Mouse (Mus musculus) monocyte, adult 2 months (primary cell): ENCODE results near the gene Gabra4.

Experiments used
- DNase-seq, 2 experiments: peaks; one replicate each; pipeline ENCODE4 v3.0.0; 2022; ENCODE audit warnings: low spot score in 2 of 2, low read depth in 1 of 2

Gene Gabra4

DNA sequence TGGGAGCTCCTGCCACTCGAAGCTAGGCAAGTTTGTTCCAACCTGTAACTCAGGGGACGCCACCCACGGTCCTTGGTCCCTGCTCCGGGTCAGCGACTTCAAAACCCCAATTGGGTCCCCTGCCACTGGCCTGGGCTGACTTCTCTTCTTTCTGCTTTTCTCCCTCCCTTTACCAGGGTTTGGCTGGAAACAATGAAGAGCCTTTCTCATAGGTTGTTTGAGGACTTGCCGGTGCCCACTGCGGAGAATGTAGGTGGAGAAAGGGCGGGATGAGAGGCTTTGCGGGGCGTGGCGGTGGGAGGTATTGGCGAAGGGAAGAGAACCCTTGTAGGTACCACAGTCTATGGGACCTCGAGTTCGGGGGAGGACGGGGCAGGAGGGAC lies at the start of gene Gabra4:
Gabra4 (minus strand) TSS at position 194 of the 383 bp plus-strand sequence.
- no peak for DNase-seq

- DNase-seq, result no peak
Measured at GRCm38 (mm10) chr5:71701273-71701614, 43.1 kb upstream of the Gabra4 start.

DNA sequence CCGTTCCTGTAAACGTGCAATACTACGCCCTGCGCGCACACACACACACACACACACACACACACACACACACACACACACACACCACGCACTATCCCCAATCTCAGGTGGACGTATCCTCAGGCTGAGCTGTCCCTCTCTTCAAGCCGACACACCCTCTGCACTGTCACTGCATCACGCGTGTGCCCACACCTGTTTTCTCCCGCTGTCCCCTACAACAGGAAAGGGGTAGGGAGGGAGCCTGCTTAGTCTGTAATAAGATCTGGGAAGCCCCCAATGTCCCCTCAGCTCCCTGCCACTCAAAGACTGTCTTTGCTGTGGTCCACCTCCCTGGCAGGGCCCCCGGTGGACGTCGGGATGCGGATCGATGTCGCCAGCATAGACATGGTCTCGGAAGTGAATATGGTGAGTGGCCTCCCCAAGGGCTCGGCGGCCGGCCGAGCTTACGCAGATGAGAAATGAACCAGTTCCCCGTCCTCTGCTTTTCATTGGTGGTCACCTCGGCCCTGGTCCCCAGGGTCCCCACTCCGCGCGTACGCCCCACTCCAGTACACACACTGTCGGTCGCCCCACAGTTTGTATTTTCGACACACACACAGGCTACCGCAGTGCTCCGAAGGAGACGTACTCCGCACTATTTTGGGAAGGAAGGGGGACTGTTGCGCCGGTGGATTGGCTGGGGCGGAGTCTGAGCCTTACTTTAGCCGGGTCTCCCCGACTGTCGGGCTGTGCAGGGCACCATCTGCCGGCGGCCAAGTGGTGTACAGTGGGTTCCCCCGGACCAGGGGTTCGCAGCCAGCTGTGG lies 42.6 kb upstream of the Gabra4 start:
- DNase-seq, result no peak

DNA sequence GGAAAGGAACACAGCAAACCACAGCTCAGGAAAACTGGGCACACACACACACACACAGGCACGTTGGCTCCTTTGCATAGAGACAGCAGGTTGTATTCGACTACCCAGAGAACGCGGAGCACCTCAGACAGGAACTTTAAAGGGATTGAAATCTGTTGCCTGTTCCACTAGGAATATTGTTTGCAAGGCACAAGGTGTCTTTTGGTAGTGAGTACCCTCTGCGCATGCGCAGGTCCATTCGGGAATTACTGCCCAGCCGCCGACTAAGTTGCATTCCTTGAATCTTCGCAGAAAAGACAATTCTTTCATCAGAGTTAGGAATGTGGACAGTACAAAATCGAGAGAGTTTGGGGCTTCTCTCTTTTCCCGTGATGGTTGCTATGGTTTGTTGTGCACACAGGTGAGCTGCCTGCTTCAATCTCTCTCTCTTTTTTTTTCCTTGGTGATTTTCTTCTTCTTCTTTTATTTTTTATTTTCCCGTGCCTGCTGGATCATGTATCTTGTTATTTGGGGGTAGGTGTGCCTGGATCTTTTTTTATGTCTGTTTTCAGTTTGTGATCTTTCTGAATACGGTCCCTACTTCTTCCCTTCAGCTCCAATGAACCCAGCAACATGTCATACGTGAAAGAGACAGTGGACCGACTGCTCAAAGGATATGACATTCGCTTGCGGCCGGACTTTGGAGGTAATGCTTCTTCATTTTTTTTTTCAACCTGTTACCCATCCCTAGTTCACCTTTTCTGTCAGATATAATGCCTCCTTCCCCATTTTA lies 41.8 kb upstream of the Gabra4 start:
- no peak for DNase-seq

- DNase-seq, result no peak
Measured at GRCm38 (mm10) chr5:71665593-71665992, 7.5 kb upstream of the Gabra4 start.

DNA sequence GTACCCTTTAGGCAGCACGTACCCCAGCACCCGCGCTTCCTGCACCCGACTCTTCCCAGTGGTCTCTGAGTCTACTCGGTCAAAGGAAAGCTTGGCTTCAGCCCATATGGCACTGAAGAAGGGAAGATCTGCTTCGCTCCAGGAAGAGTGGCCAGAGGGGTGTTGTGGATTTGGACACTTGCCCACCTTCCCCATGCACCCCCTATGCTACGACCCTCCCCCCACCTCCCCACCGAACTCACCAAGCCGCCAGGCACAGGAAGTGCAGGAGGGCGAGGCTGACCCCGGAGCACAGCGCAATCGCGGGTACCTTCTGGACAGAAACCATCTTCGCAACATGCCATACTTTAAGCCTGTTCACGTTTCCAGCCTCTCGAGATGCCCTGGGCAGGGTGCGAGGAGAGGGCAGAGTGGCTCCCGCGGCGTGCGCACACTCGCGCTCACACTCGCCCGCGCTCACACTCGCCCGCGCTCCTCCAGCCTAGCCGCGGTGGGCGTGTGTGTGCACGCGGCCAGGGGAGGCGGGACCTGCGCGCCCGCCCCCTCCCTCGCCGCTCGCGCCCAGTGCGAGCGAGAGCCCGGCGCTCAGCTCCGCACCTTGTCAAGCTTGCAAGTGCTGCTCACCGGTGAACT lies 510 bp downstream of the Gabra4 start, which contains the start of gene Gabrb1:
Gabrb1 (plus strand) TSS at position 632 of the 633 bp plus-strand sequence.
- no peak for DNase-seq

GRCm38 (mm10) chr5:71656771-71657170 lies 1.3 kb downstream of the Gabra4 start:
- no peak for DNase-seq

DNA sequence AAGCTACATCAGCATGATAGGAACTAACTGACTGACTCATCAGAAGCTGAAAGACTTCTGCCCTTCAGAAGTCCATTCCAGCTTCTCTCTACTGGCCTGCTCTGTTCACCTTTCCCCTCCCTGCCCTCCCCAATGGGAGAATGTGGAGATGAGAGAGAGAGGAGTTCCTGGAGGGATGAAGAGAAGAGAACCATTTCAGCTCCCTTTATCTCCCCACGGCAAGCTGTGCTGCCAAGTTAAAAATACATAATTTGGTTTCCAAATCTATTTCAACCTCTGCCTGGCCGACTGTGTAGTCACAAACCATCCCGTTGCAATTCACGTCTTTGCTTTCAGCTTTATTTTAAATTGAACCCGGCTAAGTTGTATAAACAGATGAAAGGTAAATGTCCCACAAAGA lies 4.1 kb downstream of the Gabra4 start:
- no peak for DNase-seq

GRCm38 (mm10) chr5:71648108-71648507 lies 10.0 kb downstream of the Gabra4 start:
- DNase-seq, result no peak

GRCm38 (mm10) chr5:71639804-71640203 lies 18.3 kb downstream of the Gabra4 start:
- no peak for DNase-seq

GRCm38 (mm10) chr5:71627820-71628219 lies 30.3 kb downstream of the Gabra4 start:
- DNase-seq, result no peak

GRCm38 (mm10) chr5:71616734-71617133 lies 41.4 kb downstream of the Gabra4 start:
- DNase-seq, result no peak

GRCm38 (mm10) chr5:71614311-71614710 lies 43.8 kb downstream of the Gabra4 start:
- DNase-seq, result no peak

DNA sequence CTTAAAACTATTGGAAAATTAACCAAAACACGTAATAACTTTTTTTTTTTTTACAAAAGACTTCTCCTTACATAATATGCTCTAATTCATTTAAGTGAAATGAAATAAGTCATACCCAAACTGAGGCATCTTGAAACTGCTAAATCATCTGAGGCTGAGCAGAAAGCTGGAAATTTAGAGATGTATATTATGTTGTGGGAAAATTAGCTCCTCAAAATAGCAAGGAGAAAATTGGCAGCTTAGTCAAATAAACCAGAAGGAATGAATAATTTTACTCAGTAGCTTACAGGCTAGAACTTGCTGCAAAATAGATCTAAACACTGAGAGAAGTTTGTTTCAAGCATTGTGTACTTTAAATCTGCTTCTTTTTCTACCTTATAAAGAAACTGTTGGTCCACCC lies 49.4 kb downstream of the Gabra4 start:
- no peak for DNase-seq

DNA sequence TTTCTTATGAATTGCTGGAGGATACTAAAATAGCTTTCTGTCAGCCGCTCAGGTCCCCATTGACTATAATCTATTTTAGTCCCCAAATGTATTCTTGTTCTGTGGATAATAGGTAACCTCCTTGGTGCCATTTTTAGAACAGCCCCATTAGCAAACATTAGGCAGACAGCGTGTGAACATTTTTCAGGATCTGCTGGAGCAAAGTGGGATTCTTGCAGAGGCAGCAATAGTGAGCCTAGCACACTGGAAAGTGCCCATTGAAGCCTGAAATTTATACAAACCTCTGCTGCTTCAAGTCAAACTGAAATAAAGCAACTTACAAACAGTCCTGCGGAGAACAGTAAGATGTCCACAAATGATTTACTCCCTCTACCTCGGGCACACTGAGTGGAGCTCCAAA lies 51.2 kb downstream of the Gabra4 start:
- DNase-seq, result no peak

GRCm38 (mm10) chr5:71604128-71604690 lies 53.9 kb downstream of the Gabra4 start:
- no peak for DNase-seq

GRCm38 (mm10) chr5:71595321-71595720 lies 62.8 kb downstream of the Gabra4 start:
- no peak for DNase-seq

- no peak for DNase-seq
Measured at GRCm38 (mm10) chr5:71593745-71594255, 64.3 kb downstream of the Gabra4 start.

GRCm38 (mm10) chr5:71571646-71572237 lies 86.4 kb downstream of the Gabra4 start:
- DNase-seq, result no peak

GRCm38 (mm10) chr5:71548079-71548478 lies 110.0 kb downstream of the Gabra4 start, which contains the start of gene Cox7b2:
Cox7b2 (minus strand) TSS chr5:71548205.
- no peak for DNase-seq

GRCm38 (mm10) chr5:71545554-71545953 lies 112.6 kb downstream of the Gabra4 start:
- no peak for DNase-seq
